In the genomic region with DNA sequence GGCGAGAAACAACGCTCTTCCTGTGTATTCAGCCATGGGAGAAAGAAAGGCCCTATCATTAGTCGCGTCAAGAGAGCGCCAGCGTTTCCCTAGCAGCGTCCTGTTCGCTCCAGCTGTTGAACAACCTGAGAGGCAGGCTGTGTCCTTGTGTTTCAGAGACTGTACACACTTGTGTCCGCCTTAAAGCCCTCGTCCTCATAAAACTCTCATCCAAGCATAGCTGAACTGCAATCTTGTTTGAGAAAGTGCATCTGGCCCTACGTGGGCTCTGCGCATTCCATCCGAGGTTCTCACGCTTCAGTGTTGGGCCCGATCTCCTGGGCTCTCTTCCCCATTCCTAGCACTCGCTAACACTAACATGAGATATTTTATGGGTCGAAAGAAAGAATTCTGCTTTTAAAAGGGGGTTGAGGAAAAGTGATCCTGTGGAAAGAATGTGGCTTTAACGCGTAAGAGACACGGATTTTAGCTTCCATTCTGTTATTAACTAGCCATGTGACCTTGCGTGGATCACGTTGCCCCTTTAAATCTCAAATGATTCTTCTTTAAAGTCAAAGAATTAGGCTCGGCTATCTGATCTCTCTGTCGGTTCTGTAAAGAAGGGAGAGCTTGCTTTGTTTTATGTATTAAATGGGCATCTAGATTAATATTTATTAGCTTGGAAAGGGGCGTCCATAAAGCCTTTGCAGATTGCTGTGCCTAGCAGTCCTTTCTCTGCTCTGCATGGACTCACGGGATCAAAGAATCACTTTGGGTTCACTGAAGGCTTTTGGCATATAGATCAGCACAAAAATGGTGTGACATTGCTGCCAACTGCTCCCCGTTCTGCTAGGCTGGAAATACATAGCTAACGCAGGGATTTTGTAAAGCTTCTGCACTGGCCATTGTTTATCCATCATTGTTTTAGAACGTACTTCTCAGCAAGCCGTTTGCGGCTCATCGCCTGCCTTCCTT, we compare ENCODE assay signal across 10 mouse cellular contexts.
DNase-seq lines count a peak whose midpoint lies in the region; ATAC-seq and TF ChIP-seq lines count a peak whose summit lies in the region.
"Had no signal": no experiment of that assay in that cellular context is flagged by ENCODE, and none has a peak within 500 bp of the region (broad histone marks: within the 10 kb centered on the region; RNA-seq: fewer than 3 reads in every experiment).

No protein-coding gene starts in this region.

- no peak overlapping the region for H3K4me2 ChIP-seq in forebrain, embryonic 11.5 days (ENCODE audit: low read depth, low read length, severe bottlenecking)
- peak overlapping the region; percentile 10 for H3K4me2 ChIP-seq in intestine, postnatal 0 days (replicated peaks; ENCODE audit: low read depth)
- peak overlapping the region; percentile 48 for H3K4me2 ChIP-seq in neural tube, embryonic 15.5 days
- H3K4me2 ChIP-seq: liver, embryonic 11.5 days had no signal

- ATAC-seq in forebrain, embryonic 11.5 days (replicated peaks; ENCODE audit: low FRiP score) = no peak
- ATAC-seq in intestine, postnatal 0 days = no peak
- ATAC-seq in neural tube, embryonic 15.5 days (ENCODE audit: low FRiP score) = no peak
- no peak for ATAC-seq in megakaryocyte-erythroid progenitor cell, adult 5-6 weeks (replicated peaks; ENCODE audit: low FRiP score, low TSS enrichment, poor library complexity, severe bottlenecking)

- peaks cover 20% of the 10 kb centered on the region for H3K4me1 ChIP-seq in forebrain, embryonic 10.5 days
- H3K4me1 ChIP-seq in forebrain, embryonic 11.5 days (replicated peaks; ENCODE audit: control insufficient read depth, insufficient read depth, low read length) = no peaks in the 10 kb centered on the region
- H3K4me1 ChIP-seq in intestine, postnatal 0 days (replicated peaks; ENCODE audit: control insufficient read depth, insufficient read depth, low read length) = no peaks in the 10 kb centered on the region
- peaks cover 22% of the 10 kb centered on the region for H3K4me1 ChIP-seq in neural tube, embryonic 15.5 days

- H3K4me3 ChIP-seq in forebrain, embryonic 10.5 days = no peak overlapping the region
- no peak overlapping the region for H3K4me3 ChIP-seq in forebrain, embryonic 11.5 days (ENCODE audit: low read depth, low read length)
- H3K4me3 ChIP-seq in intestine, postnatal 0 days (ENCODE audit: low read depth, low read length) = no peak overlapping the region
- H3K4me3 ChIP-seq in neural tube, embryonic 15.5 days (replicated peaks) = peak overlapping the region; percentile 13

- 70% methylated on average over 32 of the region's 32 CpGs for WGBS in forebrain, embryonic 10.5 days
- 54% methylated on average over 32 of the region's 32 CpGs for WGBS in forebrain, embryonic 11.5 days
- WGBS in intestine, postnatal 0 days = 59% methylated on average over 32 of the region's 32 CpGs
- 19% methylated on average over 32 of the region's 32 CpGs for WGBS in neural tube, embryonic 15.5 days

- no peak for TF ChIP-seq CTCF in intestine, postnatal 0 days (IDR thresholded peaks at IDR 0.05; ENCODE audit: low read depth)

- H3K9ac ChIP-seq in forebrain, embryonic 11.5 days (ENCODE audit: low read length) = no peak overlapping the region
- H3K9ac ChIP-seq in intestine, postnatal 0 days (ENCODE audit: low read depth, low read length) = no peak overlapping the region
- no peak overlapping the region for H3K9ac ChIP-seq in neural tube, embryonic 15.5 days (replicated peaks)

- no peak for DNase-seq in forebrain, embryonic 10.5 days (ENCODE audit: extremely low spot score, low spot score)
- DNase-seq in forebrain, embryonic 11.5 days (ENCODE audit: low spot score) = no peak
- DNase-seq in lung, postnatal 36 days = peak; percentile 1
- no peak for DNase-seq in lung, postnatal 25 days (ENCODE audit: low spot score)
- DNase-seq in spleen, adult 12 weeks (ENCODE audit: low spot score) = no peak
- DNase-seq: heart, postnatal 4 days had no signal

- H3K36me3 ChIP-seq in forebrain, embryonic 10.5 days (replicated peaks) = no peaks in the 10 kb centered on the region
- H3K36me3 ChIP-seq in forebrain, embryonic 11.5 days (ENCODE audit: control insufficient read depth, insufficient read depth, low read length) = no peaks in the 10 kb centered on the region
- H3K36me3 ChIP-seq in intestine, postnatal 0 days (ENCODE audit: control insufficient read depth, insufficient read depth) = no peaks in the 10 kb centered on the region
- H3K36me3 ChIP-seq in neural tube, embryonic 15.5 days = no peaks in the 10 kb centered on the region

- no peaks in the 10 kb centered on the region for H3K27me3 ChIP-seq in forebrain, embryonic 10.5 days (ENCODE audit: poor library complexity, severe bottlenecking)
- H3K27me3 ChIP-seq in forebrain, embryonic 11.5 days (ENCODE audit: control insufficient read depth, insufficient read depth, low read length) = no peaks in the 10 kb centered on the region
- H3K27me3 ChIP-seq in intestine, postnatal 0 days (replicated peaks; ENCODE audit: control insufficient read depth, insufficient read depth, low read length) = no peaks in the 10 kb centered on the region
- H3K27me3 ChIP-seq in neural tube, embryonic 15.5 days (replicated peaks) = no peaks in the 10 kb centered on the region

- no peaks in the 10 kb centered on the region for H3K9me3 ChIP-seq in forebrain, embryonic 10.5 days
- H3K9me3 ChIP-seq in forebrain, embryonic 11.5 days (ENCODE audit: control insufficient read depth, low read length) = no peaks in the 10 kb centered on the region
- H3K9me3 ChIP-seq in intestine, postnatal 0 days (ENCODE audit: control insufficient read depth) = no peaks in the 10 kb centered on the region
- no peaks in the 10 kb centered on the region for H3K9me3 ChIP-seq in neural tube, embryonic 15.5 days (replicated peaks)

- peak overlapping the region; percentile 25; the same call in 1 of the 2 replicates for H3K27ac ChIP-seq in forebrain, embryonic 10.5 days
- no peak overlapping the region for H3K27ac ChIP-seq in forebrain, embryonic 11.5 days (ENCODE audit: low read depth, low read length)
- no peak overlapping the region for H3K27ac ChIP-seq in intestine, postnatal 0 days (ENCODE audit: low read depth, low read length)
- H3K27ac ChIP-seq in neural tube, embryonic 15.5 days (replicated peaks) = peak overlapping the region; percentile 69

Comparison
In these comparisons a context has a peak if more than half of its experiments do, and no peak if none do; other contexts are left out.
1. H3K27ac ChIP-seq: peak in forebrain, embryonic 10.5 days (single experiment) and neural tube, embryonic 15.5 days (single experiment); none in forebrain, embryonic 11.5 days (single experiment) and intestine, postnatal 0 days (single experiment).